10 mouse cellular contexts compared by ENCODE assay signal in the genomic region with DNA sequence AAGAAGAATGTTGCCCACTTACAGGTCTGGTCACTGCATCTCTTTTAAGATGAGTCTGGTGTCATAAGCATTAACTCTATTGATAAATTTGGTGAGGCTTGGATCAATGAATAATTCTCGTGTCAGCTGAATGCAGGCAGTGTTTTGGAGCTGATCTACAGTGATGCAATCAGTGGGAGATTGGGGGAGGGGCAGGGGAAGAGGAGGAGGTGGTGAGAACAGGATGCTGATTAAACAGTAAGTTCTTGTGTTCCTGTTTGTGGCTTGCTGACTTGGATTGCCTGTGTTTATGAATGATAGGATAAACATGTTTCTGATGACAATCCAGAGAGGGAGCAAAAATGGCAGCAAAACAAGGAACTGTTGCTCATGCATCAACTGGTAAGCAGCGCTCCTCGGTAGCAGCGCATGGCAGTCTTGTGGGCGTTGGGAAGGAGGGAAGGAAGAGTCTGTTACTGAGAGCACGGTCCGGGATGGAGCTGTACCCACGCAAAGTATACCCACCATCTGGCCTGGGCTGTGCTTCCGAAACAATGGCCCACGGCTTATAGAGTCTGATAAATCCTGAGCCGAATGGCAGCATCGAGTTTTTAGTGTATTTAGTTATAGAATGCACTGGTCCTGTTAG.
DNase-seq lines count a peak whose midpoint lies in the region; ATAC-seq lines count a peak whose summit lies in the region.
"Had no signal": no experiment of that assay in that cellular context is flagged by ENCODE, and none has a peak within 500 bp of the region (broad histone marks: within the 10 kb centered on the region; RNA-seq: fewer than 3 reads in every experiment).

No protein-coding gene starts in this region.

- no peaks in the 10 kb centered on the region for H3K27me3 ChIP-seq in kidney, embryonic 15.5 days
- H3K27me3 ChIP-seq: midbrain, embryonic 12.5 days had no signal

- no peak overlapping the region for H3K4me3 ChIP-seq in kidney, embryonic 15.5 days (replicated peaks)
- H3K4me3 ChIP-seq: midbrain, embryonic 12.5 days had no signal

- no peak overlapping the region for H3K9ac ChIP-seq in kidney, embryonic 15.5 days
- H3K9ac ChIP-seq: midbrain, embryonic 12.5 days had no signal

- H3K9me3 ChIP-seq in kidney, embryonic 15.5 days (replicated peaks) = no peaks in the 10 kb centered on the region
- H3K9me3 ChIP-seq: midbrain, embryonic 12.5 days had no signal

- no peak for DNase-seq in kidney, adult 9 months
- DNase-seq in T-cell, adult 2 months (ENCODE audit: low spot score) = peak; percentile 54
- peak; percentile 88 for DNase-seq in layer of hippocampus, adult 9-11 months
- DNase-seq in embryo, embryonic 9.5 days (ENCODE audit: extremely low spot score) = no peak
- no peak for DNase-seq in yolk sac, embryonic 10.5 days (ENCODE audit: low spot score)
- no peak for DNase-seq in testis, postnatal 14 days (ENCODE audit: low spot score)

- H3K4me1 ChIP-seq in kidney, embryonic 15.5 days = peaks cover 35% of the 10 kb centered on the region
- H3K4me1 ChIP-seq: midbrain, embryonic 12.5 days had no signal

- peak overlapping the region; percentile 15; the same call in 1 of the 2 replicates for H3K27ac ChIP-seq in kidney, embryonic 15.5 days
- H3K27ac ChIP-seq: midbrain, embryonic 12.5 days had no signal

- H3K4me2 ChIP-seq in kidney, embryonic 15.5 days = no peak overlapping the region
- H3K4me2 ChIP-seq: heart, embryonic 11.5 days; midbrain, embryonic 12.5 days had no signal

- 89% methylated on average over 12 of the region's 12 CpGs for WGBS in kidney, embryonic 15.5 days

- no peak for ATAC-seq in kidney, embryonic 15.5 days (replicated peaks; ENCODE audit: low FRiP score)
- ATAC-seq in megakaryocyte, adult 5-6 weeks (ENCODE audit: poor library complexity, severe bottlenecking) = peak; percentile 47

- H3K36me3 ChIP-seq in kidney, embryonic 15.5 days = no peaks in the 10 kb centered on the region
- H3K36me3 ChIP-seq: midbrain, embryonic 12.5 days had no signal

Comparison
In these comparisons a context has a peak if more than half of its experiments do, and no peak if none do; other contexts are left out.
1. DNase-seq: peak in T-cell, adult 2 months (single experiment) and layer of hippocampus, adult 9-11 months (single experiment); none in kidney, adult 9 months (single experiment), embryo, embryonic 9.5 days (single experiment), yolk sac, embryonic 10.5 days (single experiment) and testis, postnatal 14 days (single experiment).